Mouse (Mus musculus): ENCODE data around the gene Pglyrp1. TPM values are rescaled to one million over a fixed set of nuclear protein-coding genes. Genes with fewer than 3 reads are reported as not detected.

Pglyrp1 gene
- polyA plus RNA-seq, 1 experiment = not detected

DNA sequence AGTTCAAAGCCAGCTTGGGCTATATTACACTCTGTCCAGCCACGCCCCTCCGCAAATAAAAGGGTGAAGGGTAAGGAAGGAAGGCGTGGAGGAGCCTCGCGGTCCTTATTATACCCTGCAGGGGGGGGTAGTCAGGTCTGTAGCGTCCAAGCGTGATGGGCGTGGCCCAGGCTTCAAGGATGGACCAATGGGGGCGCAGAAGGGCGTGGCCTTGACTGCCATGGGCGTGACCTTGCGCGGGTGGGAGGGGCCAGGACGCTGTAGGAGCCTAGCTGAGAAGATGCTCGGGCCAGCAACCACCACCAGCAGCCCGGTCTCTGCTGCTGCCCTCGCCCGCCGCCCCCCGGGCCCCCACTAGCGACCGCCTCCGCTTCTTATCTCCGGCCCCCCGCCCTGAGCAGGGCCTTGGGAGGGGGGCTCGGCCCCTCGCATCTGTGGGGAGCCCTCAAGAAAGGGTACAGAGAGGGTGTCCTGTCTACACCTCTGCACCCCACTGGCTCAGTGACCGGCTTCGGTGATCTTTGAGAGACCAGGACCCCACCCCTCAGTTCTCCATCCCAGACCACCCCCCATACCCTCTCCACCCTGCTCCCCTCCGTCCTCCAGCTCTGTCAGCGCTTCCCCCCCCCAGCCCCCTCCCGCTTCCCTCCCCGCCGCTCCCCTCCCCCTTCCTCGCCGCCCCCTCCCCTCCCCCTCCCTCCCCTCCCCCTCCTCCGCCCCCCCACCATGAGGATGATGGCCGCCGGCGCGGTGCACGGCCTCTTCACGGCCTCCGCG is 54.2 kb downstream of the Pglyrp1 start, which contains the start of gene Nova2:
Gene Nova2 (plus strand): TSS at position 727 of the 777 bp plus-strand sequence.
- TF ChIP-seq CTCF (IDR thresholded peaks at IDR 0.05; ENCODE audit: low read depth, low read length) = no peak
- no peak for TF ChIP-seq POLR2A (IDR thresholded peaks at IDR 0.05; ENCODE audit: borderline replicate concordance, low read depth, low read length)
- no peak within 1 kb of the TSS for H3K27ac ChIP-seq (ENCODE audit: insufficient read depth, low read depth, low read length)
- H3K4me1 ChIP-seq (ENCODE audit: control insufficient read depth, insufficient read depth, low read length) = no peaks in the 10 kb centered on the region; the same call in 1 of the 2 replicates
- H3K4me3 ChIP-seq (ENCODE audit: insufficient read depth, low read length) = peak within 1 kb of the TSS; percentile 12; the same call in 1 of the 2 replicates

DNA sequence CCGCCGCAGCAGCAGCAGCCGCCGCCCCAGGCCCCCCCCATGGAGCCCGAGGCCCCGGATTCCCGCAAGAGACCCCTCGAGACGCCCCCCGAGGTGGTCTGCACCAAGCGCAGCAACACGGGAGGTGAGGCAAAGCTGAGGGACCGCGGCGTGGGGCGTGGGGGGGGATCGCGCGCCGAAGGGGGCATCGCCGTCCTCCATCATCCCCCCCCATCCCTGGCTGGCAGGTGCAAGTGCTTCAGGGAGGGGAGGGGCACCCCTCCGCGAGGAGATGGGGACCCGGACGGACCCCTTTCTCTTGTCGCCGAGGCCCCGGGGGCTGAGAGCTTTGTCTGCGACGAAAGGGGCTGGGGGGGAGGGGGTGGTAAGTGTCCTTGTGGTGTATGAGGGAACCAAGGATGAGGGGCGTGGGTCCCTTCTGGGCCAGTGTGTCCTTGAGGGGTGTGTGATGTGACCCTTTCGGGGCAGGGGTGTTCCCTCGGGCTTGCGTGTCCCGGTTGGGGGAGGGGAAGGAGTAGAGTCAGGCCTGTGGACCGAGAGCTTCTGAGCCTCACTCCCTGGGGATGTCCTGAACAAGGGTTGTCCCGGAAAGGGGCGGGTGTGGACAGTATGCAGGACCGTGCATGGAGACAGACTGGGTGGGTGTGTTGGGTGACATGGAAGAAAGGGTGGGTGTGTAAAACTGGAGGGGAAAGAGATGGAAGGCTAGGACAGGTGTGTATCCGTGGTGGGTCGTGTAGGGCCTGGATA is 55.1 kb downstream of the Pglyrp1 start:
- TF ChIP-seq POLR2A (IDR thresholded peaks at IDR 0.05; ENCODE audit: borderline replicate concordance, low read depth, low read length) = no peak

DNA sequence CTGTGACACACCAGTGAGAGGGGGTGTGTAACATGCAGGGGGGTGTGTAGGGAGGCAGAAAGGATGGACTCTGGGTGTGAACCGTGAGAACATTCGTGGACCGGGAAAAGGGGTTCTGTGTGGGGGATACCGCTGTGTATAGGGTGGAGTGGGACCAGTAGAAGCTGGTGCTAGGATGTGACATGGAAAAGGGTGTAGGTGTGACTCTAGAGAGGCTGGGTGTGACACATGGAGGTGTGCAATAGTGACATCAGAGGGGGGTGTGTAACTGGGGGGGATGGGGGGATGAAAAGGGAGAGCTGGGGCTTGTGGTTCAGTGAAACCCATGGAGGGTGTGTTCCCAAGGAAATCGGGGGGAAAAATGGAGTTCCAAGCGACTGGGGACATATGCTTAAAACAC is 55.8 kb downstream of the Pglyrp1 start:
- Histone ChIP-seq H3K27ac (ENCODE audit: insufficient read depth, low read depth, low read length) (no peak overlapping the region), H3K4me1 (ENCODE audit: control insufficient read depth, insufficient read depth, low read length) (no peaks in the 10 kb centered on the region; the same call in 1 of the 2 replicates), H3K4me3 (ENCODE audit: insufficient read depth, low read length) (no peak overlapping the region)
- no peak for TF ChIP-seq CTCF (IDR thresholded peaks at IDR 0.05; ENCODE audit: low read depth, low read length)
- no peak for TF ChIP-seq POLR2A (IDR thresholded peaks at IDR 0.05; ENCODE audit: borderline replicate concordance, low read depth, low read length)

More for the DNA sequence above, 55.1 kb downstream of the Pglyrp1 start:
- no peak overlapping the region for H3K27ac ChIP-seq (ENCODE audit: insufficient read depth, low read depth, low read length)
- H3K4me1 ChIP-seq (ENCODE audit: control insufficient read depth, insufficient read depth, low read length) = no peaks in the 10 kb centered on the region; the same call in 1 of the 2 replicates
- peak overlapping the region; percentile 12; the same call in 1 of the 2 replicates for H3K4me3 ChIP-seq (ENCODE audit: insufficient read depth, low read length)

DNA sequence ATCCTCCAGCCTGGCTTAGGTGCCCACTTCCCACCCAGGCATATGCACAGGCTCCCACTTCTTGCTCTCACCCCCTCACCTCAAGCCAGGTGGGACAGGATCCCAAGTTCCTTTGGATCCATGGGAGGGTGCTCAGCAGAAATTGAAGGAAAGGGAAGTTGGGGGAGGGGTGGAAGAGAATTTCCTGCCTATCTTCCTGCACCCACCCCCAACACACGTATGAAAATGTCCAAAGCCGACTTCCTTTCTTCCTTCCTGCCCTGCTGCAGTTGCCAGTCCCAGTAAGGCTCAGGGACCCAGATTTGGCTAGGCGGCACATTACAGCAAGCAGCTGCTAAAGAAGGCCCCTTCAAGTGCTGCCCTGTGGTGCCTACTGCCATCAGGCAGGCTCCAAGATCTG is 56.6 kb downstream of the Pglyrp1 start:
- TF ChIP-seq CTCF (IDR thresholded peaks at IDR 0.05; ENCODE audit: low read depth, low read length) (no peak), POLR2A (IDR thresholded peaks at IDR 0.05; ENCODE audit: borderline replicate concordance, low read depth, low read length) (no peak)
- no peak overlapping the region for H3K27ac ChIP-seq (ENCODE audit: insufficient read depth, low read depth, low read length)
- H3K4me3 ChIP-seq (ENCODE audit: insufficient read depth, low read length) = no peak overlapping the region
- H3K4me1 ChIP-seq (ENCODE audit: control insufficient read depth, insufficient read depth, low read length) = no peaks in the 10 kb centered on the region; the same call in 1 of the 2 replicates

Other genes with a start within 250 kb of the Pglyrp1 start
- gene Psg21, start 214.6 kb upstream of the Pglyrp1 start, polyA plus RNA-seq (2012; ENCODE audit: insufficient read depth, insufficient read length, missing spikeins) = not detected in 2 replicates
- not detected in 2 replicates for gene Psg20, start 185.1 kb upstream of the Pglyrp1 start, polyA plus RNA-seq (2012; ENCODE audit: insufficient read depth, insufficient read length, missing spikeins)
- gene Psg22, start 153.2 kb upstream of the Pglyrp1 start, polyA plus RNA-seq (2012; ENCODE audit: insufficient read depth, insufficient read length, missing spikeins) = not detected in 2 replicates
- not detected in 2 replicates for gene Psg19, start 72.8 kb upstream of the Pglyrp1 start, polyA plus RNA-seq (2012; ENCODE audit: insufficient read depth, insufficient read length, missing spikeins)
- gene Psg17, start 49.7 kb upstream of the Pglyrp1 start, polyA plus RNA-seq (2012; ENCODE audit: insufficient read depth, insufficient read length, missing spikeins) = not detected in 2 replicates
- gene Mill2, start 31.4 kb upstream of the Pglyrp1 start, polyA plus RNA-seq (2012; ENCODE audit: insufficient read depth, insufficient read length, missing spikeins) = 3.2 and 5.7 TPM in 2 replicates
- 18.1 and 21.2 TPM in 2 replicates for gene Ccdc61, start 39.1 kb downstream of the Pglyrp1 start, polyA plus RNA-seq (2012; ENCODE audit: insufficient read depth, insufficient read length, missing spikeins)
- 0.12 TPM in 1 of 2 replicates, not detected in the other for gene Nova2, start 54.6 kb downstream of the Pglyrp1 start, polyA plus RNA-seq (2012; ENCODE audit: insufficient read depth, insufficient read length, missing spikeins)
- not detected in 2 replicates for gene Nanos2, start 116.1 kb downstream of the Pglyrp1 start, polyA plus RNA-seq (2012; ENCODE audit: insufficient read depth, insufficient read length, missing spikeins)
- 1.0 and 1.2 TPM in 2 replicates for gene Mypop, start 119.9 kb downstream of the Pglyrp1 start, polyA plus RNA-seq (2012; ENCODE audit: insufficient read depth, insufficient read length, missing spikeins)
- gene Irf2bp1, start 132.7 kb downstream of the Pglyrp1 start, polyA plus RNA-seq (2012; ENCODE audit: insufficient read depth, insufficient read length, missing spikeins) = 16.4 and 17.5 TPM in 2 replicates
- not detected in 2 replicates for gene Foxa3, start 152.2 kb downstream of the Pglyrp1 start, polyA plus RNA-seq (2012; ENCODE audit: insufficient read depth, insufficient read length, missing spikeins)
- 61.9 and 64.4 TPM in 2 replicates for gene Sympk, start 153.0 kb downstream of the Pglyrp1 start, polyA plus RNA-seq (2012; ENCODE audit: insufficient read depth, insufficient read length, missing spikeins)
- gene Rsph6a, start 183.4 kb downstream of the Pglyrp1 start, polyA plus RNA-seq (2012; ENCODE audit: insufficient read depth, insufficient read length, missing spikeins) = not detected in 2 replicates
- gene Dmwd, start 204.9 kb downstream of the Pglyrp1 start, polyA plus RNA-seq (2012; ENCODE audit: insufficient read depth, insufficient read length, missing spikeins) = 1.7 and 2.6 TPM in 2 replicates
- gene Dmpk, start 212.5 kb downstream of the Pglyrp1 start, polyA plus RNA-seq (2012; ENCODE audit: insufficient read depth, insufficient read length, missing spikeins) = 2.9 and 4.2 TPM in 2 replicates
- 0.36 and 0.44 TPM in 2 replicates for gene Six5, start 223.3 kb downstream of the Pglyrp1 start, polyA plus RNA-seq (2012; ENCODE audit: insufficient read depth, insufficient read length, missing spikeins)
- not detected in 2 replicates for gene Gm4969, start 247.0 kb downstream of the Pglyrp1 start, polyA plus RNA-seq (2012; ENCODE audit: insufficient read depth, insufficient read length, missing spikeins)
- 7.1 and 8.2 TPM in 2 replicates for gene Fbxo46, start 248.5 kb downstream of the Pglyrp1 start, polyA plus RNA-seq (2012; ENCODE audit: insufficient read depth, insufficient read length, missing spikeins)

All from bone marrow macrophage, adult 2 months (primary cell).